Mouse (Mus musculus) left cerebral cortex, adult 2 months (tissue): ENCODE data around the gene Ttc30a2. TPM values are rescaled to one million over a fixed set of nuclear protein-coding genes. Genes with fewer than 3 reads are reported as not detected.
A peak's percentile ranks its signal among the peaks of the same experiment; 100 is the strongest.
"Not testable (repeated sequence)": the region's sequence is repeated elsewhere in the genome, so short reads cannot be mapped to it uniquely, and the experiment has no call there.

ENCODE experiments used
- DNase-seq, 2 experiments: peaks; one replicate each; pipeline ENCODE4 v3.0.0; 2021 to 2022; ENCODE audit warnings: low spot score in 2 of 2, mixed read lengths in 1 of 2; ENCODE audit errors: extremely low spot score in 1 of 2
- H3K27ac ChIP-seq: fragments of 200-600 bp; 2 replicates; pipeline ENCODE4 v1.8.1; 2022
- H3K4me3 ChIP-seq: fragments of 200-600 bp; 2 replicates; pipeline ENCODE4 v1.8.1; 2022
- CTCF ChIP-seq: fragments of 200-600 bp; IDR thresholded peaks from 2 replicates; pipeline ENCODE4 v1.8.1; 2022; ENCODE audit warnings: antibody characterized with exemption, mild to moderate bottlenecking, moderate library complexity
- intact Hi-C: fragments of 180-260 bp; cut with DNase I; formaldehyde crosslinking; loops from one replicate; pipeline ENCODE4 v1.15.1; 2025
- total RNA-seq, 2 experiments: library from RNA; stranded (reverse); gene quantifications; 2 replicates each; pipeline ENCODE4 v1.2.3; 2021

Gene Ttc30a2
- total RNA-seq, 2 experiments from 2014 or later, result 0.28 to 0.50 TPM

DNA sequence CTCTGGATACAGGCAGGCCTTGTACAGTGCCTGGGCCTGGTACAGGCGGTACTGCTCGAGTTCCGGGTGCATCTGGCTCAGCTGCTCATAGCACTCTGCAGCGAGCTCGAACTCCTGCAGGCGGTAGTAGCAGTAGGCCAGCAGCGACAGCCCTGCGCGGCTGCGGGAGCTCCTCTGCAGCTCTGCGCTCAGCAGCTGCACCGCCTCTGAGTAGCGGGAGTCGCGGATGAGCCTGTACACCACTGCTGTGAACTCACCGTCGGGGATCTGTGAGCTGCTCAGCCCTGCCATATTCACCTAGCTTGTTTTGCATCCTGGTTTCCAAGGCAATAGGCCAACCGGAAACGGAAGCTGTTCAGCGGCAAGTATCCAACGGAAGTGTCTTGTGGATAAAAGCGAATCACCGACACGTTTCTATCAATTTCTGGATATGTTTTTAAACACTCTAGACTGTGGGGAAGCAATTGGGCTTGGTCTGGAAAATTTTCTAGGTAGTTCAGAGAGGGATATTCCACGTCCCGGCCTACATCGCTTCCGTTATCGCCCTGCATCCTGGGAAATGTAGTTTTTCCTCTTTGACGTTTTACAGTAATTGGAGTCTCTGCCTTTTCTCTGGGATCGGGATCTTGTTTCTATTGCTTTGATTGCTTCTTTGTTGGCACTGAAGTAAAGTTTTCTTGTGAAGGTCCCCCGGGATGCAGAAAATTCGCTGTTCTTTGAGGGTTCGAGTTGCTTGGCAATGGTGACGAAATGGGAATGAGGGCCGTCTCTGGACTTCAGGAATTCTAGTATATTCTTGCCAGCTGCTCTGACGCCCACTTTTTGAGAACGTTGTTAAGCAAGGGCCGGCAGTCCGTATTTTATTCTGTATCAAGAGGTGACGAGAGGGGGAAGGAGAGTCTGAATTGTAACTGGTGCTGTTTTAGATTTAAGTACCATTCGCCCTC is 39.6 kb downstream of the Ttc30a2 start, which contains the start of gene Ttc30b:
Ttc30b (minus strand) TSS at position 469 of the 947 bp plus-strand sequence.
- H3K27ac ChIP-seq, result peak within 1 kb of the TSS; percentile 91
- intact Hi-C loops, result loop anchor here (5.0 kb wide), 1 partner anchor 44 kb away; the partner anchor contains the start of gene Ttc30a1
- peak; percentile 65 to 76 for DNase-seq
- peak within 1 kb of the TSS; percentile 66 for H3K4me3 ChIP-seq
- TF ChIP-seq CTCF, result no peak

DNA sequence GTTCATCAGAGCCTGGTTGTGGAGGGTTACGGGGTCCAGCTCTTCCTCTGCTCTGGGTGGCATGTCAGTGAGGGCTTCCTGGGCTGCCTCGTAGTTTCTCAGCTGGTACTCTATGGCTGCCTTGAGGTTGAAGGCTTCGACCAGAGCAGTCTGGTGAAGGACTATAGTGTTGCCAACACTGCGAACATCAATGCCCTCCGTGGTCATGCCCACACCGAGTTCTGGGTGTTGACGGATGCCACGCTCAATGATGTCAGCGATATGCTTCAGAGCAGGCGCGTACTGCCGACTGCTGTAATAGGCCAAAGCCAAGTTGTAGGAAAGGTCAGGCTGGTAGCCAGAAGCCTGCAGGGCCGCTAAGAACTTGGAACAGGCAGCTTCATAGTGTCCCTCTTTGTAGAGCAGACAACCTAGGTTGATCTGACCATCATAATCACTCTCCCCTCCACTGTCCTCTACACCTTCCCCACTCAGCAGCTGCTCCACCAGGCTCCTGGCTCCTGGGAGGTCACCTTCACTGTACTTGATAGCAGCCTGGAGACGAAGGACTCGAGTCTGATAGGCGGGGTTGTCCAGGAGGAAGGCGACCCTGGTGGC is 40.4 kb downstream of the Ttc30a2 start:
- not testable (repeated sequence) for DNase-seq, H3K27ac ChIP-seq
- H3K4me3 ChIP-seq, result peak overlapping the region; percentile 66
- intact Hi-C loops, result loop anchor here (5.0 kb wide), 1 partner anchor 45 kb away; the partner anchor contains the start of gene Ttc30a1

DNA sequence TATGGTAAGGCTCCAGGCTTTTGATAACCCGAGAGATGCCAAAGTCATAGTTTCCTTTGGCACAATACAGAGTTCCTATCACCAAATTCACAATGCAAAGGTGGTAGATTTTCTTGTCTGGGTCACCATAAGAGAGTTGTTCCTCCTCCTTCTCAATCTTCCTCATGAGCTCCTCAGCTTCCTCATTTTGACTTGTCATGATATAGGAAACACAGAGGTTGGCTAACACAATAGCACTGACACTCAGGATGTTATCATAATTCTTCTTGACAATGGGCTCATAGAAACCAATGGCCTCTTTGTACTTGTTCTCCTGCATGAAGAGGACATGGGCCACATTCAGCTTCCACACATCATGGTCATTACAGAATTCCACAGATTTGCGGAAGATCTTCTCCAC is 41.3 kb downstream of the Ttc30a2 start:
- not testable (repeated sequence) for H3K4me3 ChIP-seq, DNase-seq, H3K27ac ChIP-seq
- intact Hi-C loops, result loop anchor here (5.0 kb wide), 1 partner anchor 46 kb away; the partner anchor contains the start of gene Ttc30a1

DNA sequence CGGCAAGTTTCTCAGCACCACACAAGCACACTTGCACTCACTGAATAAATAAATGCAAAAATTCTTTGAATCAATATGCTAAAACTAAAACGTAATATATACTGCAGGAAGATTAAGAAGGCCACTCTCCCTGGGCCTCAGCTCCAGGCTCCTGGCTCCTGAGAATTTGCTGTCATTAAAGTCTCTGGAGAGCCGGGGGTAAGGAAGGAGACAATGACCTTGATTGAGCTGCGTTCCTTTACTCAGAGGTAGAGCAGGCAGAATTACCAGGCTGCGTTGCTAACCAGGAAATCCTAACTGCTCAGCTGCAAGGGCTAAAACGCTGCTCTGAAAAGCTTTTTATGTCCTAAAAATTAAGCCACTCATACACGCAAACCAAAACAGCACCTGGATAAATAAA is 44.4 kb downstream of the Ttc30a2 start:
- no peak for DNase-seq
- no peak for TF ChIP-seq CTCF
- Histone ChIP-seq H3K4me3 (no peak overlapping the region), H3K27ac (0 out of 2 replicates have a peak overlapping the region, but pooled peaks have one; percentile 7)
- intact Hi-C loops, result no loop called here

DNA sequence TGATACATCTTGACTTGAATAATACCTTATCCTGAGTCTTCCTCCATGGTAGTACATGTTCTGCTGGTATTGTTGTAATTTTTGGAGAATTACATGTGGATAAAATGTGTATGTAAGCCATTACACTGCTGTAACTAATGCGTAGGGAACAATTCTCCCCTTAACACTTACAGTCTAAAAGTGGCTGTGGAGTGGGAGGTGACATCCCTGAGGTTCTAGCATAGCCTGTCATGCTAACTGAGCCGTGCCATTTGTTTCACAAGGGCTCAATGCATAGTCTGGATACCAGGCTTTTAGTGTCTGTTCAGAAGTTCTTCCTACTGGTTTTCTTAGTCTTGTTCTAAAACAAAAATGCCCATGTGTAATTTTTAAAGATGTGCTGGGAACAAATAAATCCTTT is 47.0 kb downstream of the Ttc30a2 start:
- Histone ChIP-seq H3K27ac (no peak overlapping the region), H3K4me3 (no peak overlapping the region)
- DNase-seq, result no peak
- intact Hi-C loops, result no loop called here
- TF ChIP-seq CTCF, result no peak

DNA sequence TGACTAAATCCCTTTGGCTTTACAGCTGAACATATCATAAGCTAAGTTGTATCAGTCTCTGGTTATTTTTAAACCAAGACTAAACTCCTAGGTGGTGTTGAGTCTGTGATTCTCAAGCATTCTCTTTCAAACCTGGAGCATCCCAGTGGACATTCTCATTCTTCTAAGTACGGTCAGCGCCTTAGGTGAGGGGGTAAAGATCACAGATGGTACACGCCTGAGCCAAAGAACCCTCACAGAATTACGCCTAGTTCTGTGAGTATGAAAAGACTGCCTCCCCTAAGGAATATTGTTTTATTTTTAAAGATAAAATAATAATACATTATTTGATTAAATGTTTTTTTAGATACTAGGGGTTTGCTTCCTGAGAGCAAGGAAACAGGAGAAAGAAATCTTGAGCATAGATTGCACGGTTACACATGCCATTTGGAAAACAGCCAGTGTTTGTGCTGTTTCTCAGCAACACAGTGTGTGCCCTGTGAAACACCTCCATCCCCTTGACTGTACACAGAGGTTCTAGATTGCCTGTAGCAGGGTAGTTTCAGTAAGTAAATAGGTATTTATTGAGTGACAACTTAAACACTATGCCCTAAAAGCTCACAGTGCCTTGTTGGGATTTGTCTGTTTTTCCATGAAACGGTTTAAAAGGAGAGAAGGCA is 48.1 kb downstream of the Ttc30a2 start:
- no peak overlapping the region for H3K4me3 ChIP-seq
- no peak for TF ChIP-seq CTCF
- no peak for DNase-seq
- intact Hi-C loops, result no loop called here
- H3K27ac ChIP-seq, result peak overlapping the region; percentile 22; the same call in 1 of the 2 replicates

DNA sequence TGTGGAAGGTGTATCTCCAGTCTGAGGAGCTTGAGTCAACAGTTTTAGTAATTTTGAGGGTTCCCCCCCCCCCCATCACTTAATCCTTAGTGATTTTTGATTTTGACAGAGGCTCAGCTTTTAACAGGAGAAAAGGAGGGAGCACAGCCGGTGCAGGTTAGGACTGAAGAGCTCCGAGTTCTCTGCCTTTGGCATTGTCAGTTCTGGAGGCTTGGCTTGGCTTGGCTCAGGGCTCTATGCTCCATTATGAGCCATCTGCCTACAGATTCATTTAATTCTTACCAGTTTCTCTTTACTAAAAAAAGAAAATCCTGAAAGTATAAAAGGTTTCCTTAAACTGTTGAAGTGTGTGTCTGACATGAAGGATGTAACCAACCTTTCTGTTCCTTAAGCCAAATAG is 48.8 kb downstream of the Ttc30a2 start:
- DNase-seq, result no peak
- Histone ChIP-seq H3K4me3 (no peak overlapping the region), H3K27ac (no peak overlapping the region)
- TF ChIP-seq CTCF, result no peak
- intact Hi-C loops, result no loop called here

DNA sequence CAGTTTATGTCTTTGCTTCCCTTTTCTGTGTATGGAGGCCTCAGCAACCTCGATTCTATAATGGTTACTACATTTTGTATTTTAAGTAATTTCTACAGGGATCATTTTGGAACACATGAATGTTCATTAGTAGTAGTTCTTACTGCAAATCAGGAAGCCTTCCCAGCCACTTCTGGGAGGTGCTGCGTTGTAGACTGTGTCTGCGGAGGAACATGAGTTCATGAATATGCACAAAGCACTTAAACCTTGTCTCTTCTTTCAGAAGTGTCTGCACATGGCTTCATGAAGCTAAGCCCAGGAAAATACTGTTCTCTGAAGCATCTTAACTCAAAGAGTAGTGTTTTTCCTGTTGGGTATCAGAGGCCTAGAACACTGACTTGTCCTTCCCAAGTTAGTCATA is 50.0 kb downstream of the Ttc30a2 start:
- H3K4me3 ChIP-seq, result no peak overlapping the region
- no peak for TF ChIP-seq CTCF
- no peak overlapping the region for H3K27ac ChIP-seq
- intact Hi-C loops, result no loop called here
- no peak for DNase-seq

DNA sequence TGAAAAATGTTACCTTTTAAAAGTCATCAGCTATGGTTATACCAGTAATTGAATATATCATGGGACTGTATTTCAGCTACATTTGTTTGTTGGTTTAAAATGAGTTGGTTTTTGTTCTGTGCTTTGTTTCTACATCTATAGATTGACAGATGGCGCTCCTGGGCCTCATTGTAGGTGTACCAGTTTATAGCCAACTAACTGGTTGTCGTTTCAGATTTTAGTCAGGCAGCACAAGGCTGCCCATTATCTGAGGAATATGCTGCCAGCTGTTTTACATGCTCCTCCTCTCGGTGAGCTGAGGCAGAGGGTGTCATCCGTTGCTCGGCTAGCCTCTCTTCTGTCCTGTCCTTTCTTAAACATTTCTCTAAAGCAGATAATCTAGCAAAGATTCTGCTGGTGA is 51.9 kb downstream of the Ttc30a2 start:
- H3K4me3 ChIP-seq, result no peak overlapping the region
- H3K27ac ChIP-seq, result no peak overlapping the region
- intact Hi-C loops, result no loop called here
- TF ChIP-seq CTCF, result no peak
- DNase-seq, result no peak

Other genes starting within 250 kb of the Ttc30a2 start
- gene Agps, start 146.0 kb downstream of the Ttc30a2 start, total RNA-seq, result 10 to 100 TPM; 33.7 to 36.8 TPM
- gene Ttc30b, start 39.6 kb downstream of the Ttc30a2 start, total RNA-seq, result 10 to 100 TPM; 10.3 to 13.1 TPM
- gene Ttc30a1, start 3.8 kb upstream of the Ttc30a2 start, total RNA-seq, result 1 to 10 TPM; 2.9 to 3.4 TPM